Mouse (Mus musculus) neural tube, embryonic 15.5 days (tissue): Measurements from ENCODE around the gene Rasgef1b. TPM values are rescaled to one million over a fixed set of nuclear protein-coding genes. Genes with fewer than 3 reads are reported as not detected.

Experiments used
- ATAC-seq: fragments of 200-750 bp; cut with Nextera tagmentation; 2 replicates; pipeline ENCODE4 v1.8.0; 2017; ENCODE audit warnings: mild to moderate bottlenecking, moderate TSS enrichment, moderate library complexity; ENCODE audit not compliant: low FRiP score
- H3K27ac ChIP-seq: fragments of 300-500 bp; sonication (generic); replicated peaks from 2 replicates; pipeline ENCODE4 v1.5.1; 2015; ENCODE audit warnings: mild to moderate bottlenecking, inconsistent platforms
- H3K27me3 ChIP-seq: fragments of 300-500 bp; sonication (generic); replicated peaks from 2 replicates; pipeline ENCODE4 v1.6.1; 2015; ENCODE audit warnings: inconsistent platforms
- H3K36me3 ChIP-seq: fragments of 300-500 bp; sonication (generic); 2 replicates; pipeline ENCODE4 v1.6.1; 2015; ENCODE audit warnings: inconsistent platforms
- H3K4me1 ChIP-seq: fragments of 300-500 bp; sonication (generic); 2 replicates; pipeline ENCODE4 v1.6.1; 2015; ENCODE audit warnings: inconsistent platforms
- H3K4me2 ChIP-seq: fragments of 300-500 bp; sonication (generic); 2 replicates; pipeline ENCODE4 v1.6.1; 2015; ENCODE audit warnings: inconsistent platforms, mild to moderate bottlenecking, moderate library complexity
- H3K4me3 ChIP-seq: fragments of 300-500 bp; sonication (generic); replicated peaks from 2 replicates; pipeline ENCODE4 v1.5.1; 2015; ENCODE audit warnings: mild to moderate bottlenecking, inconsistent platforms
- H3K9ac ChIP-seq: fragments of 300-500 bp; sonication (generic); replicated peaks from 2 replicates; pipeline ENCODE4 v1.6.1; 2015; ENCODE audit warnings: mild to moderate bottlenecking, inconsistent platforms
- H3K9me3 ChIP-seq: fragments of 300-500 bp; sonication (generic); replicated peaks from 2 replicates; pipeline ENCODE4 v1.6.1; 2016; ENCODE audit warnings: inconsistent platforms
- WGBS: fragments of 180-500 bp; shearing (Covaris S2); methylation state at CpG from one replicate; pipeline ENCODE4 v1.1.7; 2015; ENCODE audit warnings: mixed read lengths; 5-methylcytosine and 5-hydroxymethylcytosine counted together
- polyA plus RNA-seq: library from polyadenylated mRNA; unstranded; fragments of >200 nt; fragmentation: Nextera tagmentation; extraction: Ambion mirVana; gene quantifications from 2 replicates; pipeline ENCODE4 v1.2.1, GENCODE M21; 2015

Rasgef1b gene
- polyA plus RNA-seq, 1 experiment from 2014 or later: 53.9 TPM

DNA sequence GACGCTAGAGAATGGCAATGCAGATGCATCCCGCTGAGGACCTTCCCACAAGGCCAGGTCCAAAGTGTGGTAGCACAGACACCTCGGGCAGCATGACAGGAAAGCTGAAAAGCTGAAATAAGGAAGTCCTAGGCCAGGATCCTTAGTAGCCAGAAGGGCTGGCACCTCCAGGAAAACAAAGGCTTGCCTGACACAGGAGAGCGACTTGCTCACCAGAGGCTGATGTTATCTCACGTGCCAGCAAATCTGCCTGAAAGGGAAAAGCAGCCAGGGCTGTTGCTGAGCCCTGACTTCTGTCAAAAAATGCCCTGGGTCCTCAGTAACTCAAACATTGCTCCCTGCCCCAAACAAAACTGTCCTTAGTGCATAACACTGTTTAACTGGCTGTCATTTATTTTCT, 478.0 kb downstream of the Rasgef1b start:
- H3K4me3 ChIP-seq: peak overlapping the region; percentile 56
- WGBS: 11% methylated on average over 5 of the region's 5 CpGs
- no peak for ATAC-seq
- peak overlapping the region; percentile 81 for H3K4me2 ChIP-seq
- H3K4me1 ChIP-seq: peaks cover 58% of the 10 kb centered on the region
- no peaks in the 10 kb centered on the region for H3K36me3 ChIP-seq
- peak overlapping the region; percentile 60; the same call in 1 of the 2 replicates for H3K9ac ChIP-seq
- 0 out of 2 replicates have a peak, but pooled peaks cover 2% of the 10 kb centered on the region for H3K27me3 ChIP-seq
- no peaks in the 10 kb centered on the region for H3K9me3 ChIP-seq
- H3K27ac ChIP-seq: peak overlapping the region; percentile 83

DNA sequence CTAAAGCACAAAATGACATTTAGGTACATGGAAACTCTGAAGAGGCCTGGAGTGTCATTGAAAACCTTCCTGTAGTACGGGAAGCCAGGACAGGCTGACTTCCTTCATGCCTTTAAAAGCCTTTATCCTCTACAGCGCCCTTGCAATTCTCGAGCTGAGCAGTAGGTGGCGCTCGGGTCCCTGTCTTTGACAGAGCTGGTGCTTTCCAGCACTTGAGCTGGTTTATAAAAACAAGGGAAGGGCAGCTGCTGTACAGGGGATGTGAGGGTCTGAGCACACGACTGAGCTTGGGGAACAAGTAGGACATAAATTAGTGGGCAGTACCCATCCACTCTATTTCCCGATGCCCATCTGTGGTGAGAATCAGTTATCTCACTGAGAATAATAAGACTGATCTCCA, 480.4 kb downstream of the Rasgef1b start:
- ATAC-seq: no peak
- Histone ChIP-seq H3K4me2 (peak overlapping the region; percentile 32), H3K4me1 (peaks cover 54% of the 10 kb centered on the region), H3K27ac (peak overlapping the region; percentile 45), H3K36me3 (no peaks in the 10 kb centered on the region), H3K9ac (peak overlapping the region; percentile 28; the same call in 1 of the 2 replicates), H3K4me3 (no peak overlapping the region), H3K9me3 (no peaks in the 10 kb centered on the region), H3K27me3 (no peaks in the 10 kb centered on the region)
- 0% methylated on average over 7 of the region's 7 CpGs for WGBS

GRCm38 (mm10) chr5:99247915-99248314, 480.9 kb downstream of the Rasgef1b start:
- no peaks in the 10 kb centered on the region for H3K27me3 ChIP-seq
- no peak overlapping the region for H3K27ac ChIP-seq
- WGBS: 81% methylated on average over 6 of the region's 6 CpGs
- no peak overlapping the region for H3K4me3 ChIP-seq
- no peak overlapping the region for H3K9ac ChIP-seq
- no peak overlapping the region for H3K4me2 ChIP-seq
- no peak for ATAC-seq
- no peaks in the 10 kb centered on the region for H3K36me3 ChIP-seq
- no peaks in the 10 kb centered on the region for H3K9me3 ChIP-seq
- peaks cover 52% of the 10 kb centered on the region for H3K4me1 ChIP-seq

- 56% methylated on average over 7 of the region's 7 CpGs for WGBS
- no peaks in the 10 kb centered on the region for H3K27me3 ChIP-seq
- no peaks in the 10 kb centered on the region for H3K9me3 ChIP-seq
- no peak for ATAC-seq
- H3K9ac ChIP-seq: no peak overlapping the region
- H3K36me3 ChIP-seq: no peaks in the 10 kb centered on the region
- H3K4me3 ChIP-seq: no peak overlapping the region
- H3K4me1 ChIP-seq: peaks cover 53% of the 10 kb centered on the region
- H3K27ac ChIP-seq: no peak overlapping the region
- peak overlapping the region; percentile 19; the same call in 1 of the 2 replicates for H3K4me2 ChIP-seq
These were observed 481.4 kb downstream of the Rasgef1b start for GRCm38 (mm10) chr5:99247441-99247840.

DNA sequence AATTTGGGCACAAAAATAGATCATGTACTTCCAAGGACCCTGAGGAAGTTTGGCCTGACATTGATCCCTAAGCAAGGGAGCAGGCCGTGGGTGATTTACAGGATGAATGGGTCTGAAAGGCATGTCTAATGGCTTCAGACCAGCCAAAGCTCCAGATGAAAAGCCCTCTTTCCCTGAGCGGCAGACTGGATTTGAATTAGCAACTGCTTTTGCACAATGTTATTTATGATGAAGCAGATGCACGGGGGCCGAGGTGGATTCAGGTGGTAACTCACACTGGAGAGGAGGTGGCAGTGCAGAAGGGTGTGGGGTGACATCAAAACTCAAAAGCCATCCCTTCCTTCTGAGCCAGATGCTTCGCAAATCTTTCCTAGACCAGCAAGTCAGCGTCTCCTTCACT, 481.9 kb downstream of the Rasgef1b start:
- H3K4me2 ChIP-seq: peak overlapping the region; percentile 19; the same call in 1 of the 2 replicates

GRCm38 (mm10) chr5:99241988-99242740, 486.7 kb downstream of the Rasgef1b start:
- H3K4me2 ChIP-seq: no peak overlapping the region
- no peak overlapping the region for H3K9ac ChIP-seq
- no peaks in the 10 kb centered on the region for H3K27me3 ChIP-seq
- no peaks in the 10 kb centered on the region for H3K9me3 ChIP-seq
- ATAC-seq: no peak
- no peak overlapping the region for H3K4me3 ChIP-seq
- H3K27ac ChIP-seq: no peak overlapping the region
- WGBS: 63% methylated on average over 11 of the region's 11 CpGs
- H3K4me1 ChIP-seq: peaks cover 26% of the 10 kb centered on the region
- H3K36me3 ChIP-seq: peaks cover 23% of the 10 kb centered on the region

More for the DNA sequence above, 481.9 kb downstream of the Rasgef1b start:
- ATAC-seq: no peak
- no peaks in the 10 kb centered on the region for H3K9me3 ChIP-seq
- no peaks in the 10 kb centered on the region for H3K36me3 ChIP-seq
- no peaks in the 10 kb centered on the region for H3K27me3 ChIP-seq
- 17% methylated on average over 6 of the region's 6 CpGs for WGBS
- H3K4me1 ChIP-seq: peaks cover 55% of the 10 kb centered on the region
- no peak overlapping the region for H3K9ac ChIP-seq
- no peak overlapping the region for H3K27ac ChIP-seq
- H3K4me3 ChIP-seq: no peak overlapping the region

GRCm38 (mm10) chr5:99240501-99240900, 488.4 kb downstream of the Rasgef1b start:
- H3K36me3 ChIP-seq: peaks cover 23% of the 10 kb centered on the region
- WGBS: 97% methylated on average over 6 of the region's 6 CpGs

GRCm38 (mm10) chr5:99239677-99240076, 489.2 kb downstream of the Rasgef1b start:
- Histone ChIP-seq H3K9me3 (no peaks in the 10 kb centered on the region), H3K4me3 (no peak overlapping the region), H3K4me2 (no peak overlapping the region), H3K27me3 (no peaks in the 10 kb centered on the region), H3K36me3 (peaks cover 23% of the 10 kb centered on the region), H3K27ac (no peak overlapping the region), H3K4me1 (peaks cover 14% of the 10 kb centered on the region), H3K9ac (no peak overlapping the region)
- 95% methylated on average over 9 of the region's 9 CpGs for WGBS
- ATAC-seq: no peak

More at GRCm38 (mm10) chr5:99240501-99240900, 488.4 kb downstream of the Rasgef1b start:
- H3K9ac ChIP-seq: no peak overlapping the region
- H3K4me1 ChIP-seq: peaks cover 14% of the 10 kb centered on the region
- no peaks in the 10 kb centered on the region for H3K27me3 ChIP-seq
- H3K4me2 ChIP-seq: no peak overlapping the region
- ATAC-seq: no peak
- H3K27ac ChIP-seq: no peak overlapping the region
- no peak overlapping the region for H3K4me3 ChIP-seq
- no peaks in the 10 kb centered on the region for H3K9me3 ChIP-seq

DNA sequence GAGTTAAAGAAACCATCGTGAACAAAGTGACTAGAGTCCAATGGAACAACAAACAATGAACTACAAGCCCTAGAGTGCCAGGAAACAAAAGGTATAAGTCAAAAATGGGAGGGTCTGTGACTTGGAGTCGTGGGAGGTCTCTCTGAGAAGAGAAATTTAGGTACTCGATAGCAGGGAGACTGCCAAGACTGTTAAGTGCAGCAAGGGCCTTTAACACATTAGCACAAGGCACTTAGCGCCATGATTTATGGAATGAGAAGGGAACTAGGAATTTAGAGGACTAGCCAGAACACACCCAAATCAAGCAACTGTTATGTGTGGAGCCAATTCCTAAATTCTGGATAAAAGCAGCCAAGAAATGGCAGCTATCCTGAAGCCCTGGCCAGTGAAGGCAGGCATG, 490.7 kb downstream of the Rasgef1b start:
- no peak overlapping the region for H3K27ac ChIP-seq
- no peaks in the 10 kb centered on the region for H3K27me3 ChIP-seq
- peaks cover 16% of the 10 kb centered on the region for H3K4me1 ChIP-seq
- 74% methylated on average over 4 of the region's 4 CpGs for WGBS
- H3K4me2 ChIP-seq: no peak overlapping the region
- no peaks in the 10 kb centered on the region for H3K9me3 ChIP-seq
- H3K9ac ChIP-seq: no peak overlapping the region
- no peak overlapping the region for H3K4me3 ChIP-seq
- peaks cover 32% of the 10 kb centered on the region for H3K36me3 ChIP-seq
- ATAC-seq: no peak

GRCm38 (mm10) chr5:99236888-99237752, 491.7 kb downstream of the Rasgef1b start:
- 45% methylated on average over 11 of the region's 11 CpGs for WGBS
- no peak for ATAC-seq
- Histone ChIP-seq H3K4me1 (peaks cover 11% of the 10 kb centered on the region), H3K36me3 (peaks cover 42% of the 10 kb centered on the region), H3K4me2 (no peak overlapping the region), H3K9me3 (no peaks in the 10 kb centered on the region), H3K9ac (no peak overlapping the region), H3K4me3 (no peak overlapping the region), H3K27me3 (no peaks in the 10 kb centered on the region), H3K27ac (peak overlapping the region; percentile 11; the same call in 1 of the 2 replicates)

DNA sequence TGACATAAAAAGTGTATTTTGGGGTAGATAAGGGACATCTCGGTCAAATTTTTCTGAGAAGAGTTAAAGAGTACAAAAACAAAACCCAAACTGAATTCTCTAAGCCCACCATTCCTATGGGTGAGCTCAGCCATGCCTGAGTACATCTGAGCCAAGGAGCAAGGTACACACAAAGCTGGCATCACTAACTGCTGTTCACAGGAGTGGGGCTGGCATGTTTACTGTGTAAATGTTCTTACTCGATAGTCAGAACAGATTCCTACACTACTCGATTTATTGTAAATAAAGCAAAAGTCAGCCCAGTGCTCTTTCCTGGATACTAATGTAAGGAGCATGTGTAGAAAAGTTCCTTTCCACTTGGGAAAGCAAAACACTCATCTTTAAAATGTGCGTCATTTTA, 492.4 kb downstream of the Rasgef1b start:
- Histone ChIP-seq H3K9ac (no peak overlapping the region), H3K27ac (0 out of 2 replicates have a peak overlapping the region, but pooled peaks have one; percentile 11), H3K27me3 (no peaks in the 10 kb centered on the region), H3K4me2 (no peak overlapping the region), H3K36me3 (peaks cover 44% of the 10 kb centered on the region), H3K9me3 (no peaks in the 10 kb centered on the region), H3K4me1 (peaks cover 9% of the 10 kb centered on the region; the same call in 1 of the 2 replicates), H3K4me3 (no peak overlapping the region)
- 90% methylated on average over 4 of the region's 4 CpGs for WGBS
- no peak for ATAC-seq
